Mouse (Mus musculus) thymus, postnatal 4 days (tissue): ENCODE data around the gene Aldoc.
A peak's percentile ranks its signal among the peaks of the same experiment; 100 is the strongest.

Experiments used
- DNase-seq: peaks from one replicate; pipeline ENCODE4 v3.0.0; 2021

Aldoc gene

GRCm38 (mm10) chr11:78322860-78323259, at the start of gene Aldoc:
Gene Aldoc (plus strand): TSS chr11:78322968.
- DNase-seq: peak; percentile 75

GRCm38 (mm10) chr11:78275596-78275995, 47.2 kb upstream of the Aldoc start:
- DNase-seq: no peak

GRCm38 (mm10) chr11:78276169-78276568, 46.6 kb upstream of the Aldoc start:
- peak; percentile 59 for DNase-seq

- DNase-seq: no peak
Measured at GRCm38 (mm10) chr11:78278853-78279252, 43.9 kb upstream of the Aldoc start.

DNA sequence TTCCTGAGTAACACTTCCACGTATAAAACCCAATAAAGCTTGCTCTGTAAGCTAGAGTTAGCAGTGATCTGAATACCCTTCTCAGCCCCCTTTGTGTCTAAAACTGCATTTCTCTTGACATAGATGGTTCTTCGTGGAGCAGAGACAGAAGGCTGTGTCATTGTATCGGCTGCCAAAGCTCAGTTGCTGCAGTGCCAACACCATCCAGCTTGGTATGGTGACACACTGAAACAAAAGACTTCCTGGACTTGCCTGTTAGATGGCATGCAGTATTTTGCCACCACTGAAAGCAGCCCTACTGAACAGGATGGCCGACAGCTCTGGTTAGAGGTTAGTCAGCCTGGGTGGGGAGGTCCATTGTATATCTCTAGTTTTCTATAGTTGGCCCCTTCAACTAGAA, 43.2 kb upstream of the Aldoc start:
- DNase-seq: no peak

DNA sequence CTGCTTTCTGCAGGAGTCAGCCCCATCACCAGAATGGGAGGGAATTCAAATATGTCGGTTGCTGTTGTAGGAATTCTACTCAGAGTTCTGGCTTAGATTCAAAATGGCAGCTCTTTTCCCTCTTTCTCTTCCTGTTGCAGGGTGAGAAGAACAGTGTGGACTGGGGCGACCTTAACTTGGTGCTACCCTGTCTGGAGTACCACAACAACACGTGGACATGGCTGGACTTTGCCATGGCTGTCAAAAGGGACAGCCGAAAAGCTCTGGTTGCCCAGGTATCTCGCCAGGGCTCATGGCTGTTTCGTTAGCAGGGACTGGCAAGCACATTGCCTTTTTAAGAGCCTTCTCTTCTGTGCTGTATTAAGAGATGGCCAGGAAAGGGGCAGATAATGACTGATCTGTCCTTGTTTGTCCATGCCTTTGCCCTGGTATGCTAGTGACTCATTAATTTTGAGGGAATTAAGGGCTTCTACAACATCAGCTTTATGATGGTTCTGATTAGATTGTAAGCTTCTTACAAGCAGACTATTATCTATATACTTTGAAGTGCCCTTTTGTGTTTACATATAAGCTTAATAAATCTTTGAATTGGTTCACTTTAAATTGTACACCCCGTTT, 33.5 kb upstream of the Aldoc start:
- no peak for DNase-seq

DNA sequence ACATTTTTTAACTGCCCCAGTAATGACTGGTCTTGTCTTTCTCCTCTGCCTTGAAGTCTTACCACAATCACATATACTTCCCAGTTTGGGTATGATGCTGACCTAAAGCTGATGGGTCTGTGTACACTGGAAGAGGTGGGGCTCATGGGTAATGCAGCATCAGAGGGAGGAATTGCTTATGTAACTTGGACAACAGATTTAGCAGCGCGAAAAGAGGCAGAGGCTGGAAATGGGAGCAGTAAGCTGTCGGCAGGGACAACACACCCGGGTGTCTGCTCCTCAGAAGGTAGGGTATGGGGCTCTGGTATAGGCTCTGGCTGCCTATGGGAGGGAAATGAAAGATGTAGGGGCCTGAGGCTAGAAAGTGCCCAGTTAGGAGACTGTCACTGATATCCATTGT, 32.1 kb upstream of the Aldoc start, which contains the start of gene BC030499:
Gene BC030499, plus strand, starts transcription at position 188 of the 400 bp plus-strand sequence.
- DNase-seq: no peak

- no peak for DNase-seq
Measured at GRCm38 (mm10) chr11:78294585-78294984, 28.2 kb upstream of the Aldoc start.

- DNase-seq: no peak
Measured at GRCm38 (mm10) chr11:78300917-78301316, 21.9 kb upstream of the Aldoc start.

DNA sequence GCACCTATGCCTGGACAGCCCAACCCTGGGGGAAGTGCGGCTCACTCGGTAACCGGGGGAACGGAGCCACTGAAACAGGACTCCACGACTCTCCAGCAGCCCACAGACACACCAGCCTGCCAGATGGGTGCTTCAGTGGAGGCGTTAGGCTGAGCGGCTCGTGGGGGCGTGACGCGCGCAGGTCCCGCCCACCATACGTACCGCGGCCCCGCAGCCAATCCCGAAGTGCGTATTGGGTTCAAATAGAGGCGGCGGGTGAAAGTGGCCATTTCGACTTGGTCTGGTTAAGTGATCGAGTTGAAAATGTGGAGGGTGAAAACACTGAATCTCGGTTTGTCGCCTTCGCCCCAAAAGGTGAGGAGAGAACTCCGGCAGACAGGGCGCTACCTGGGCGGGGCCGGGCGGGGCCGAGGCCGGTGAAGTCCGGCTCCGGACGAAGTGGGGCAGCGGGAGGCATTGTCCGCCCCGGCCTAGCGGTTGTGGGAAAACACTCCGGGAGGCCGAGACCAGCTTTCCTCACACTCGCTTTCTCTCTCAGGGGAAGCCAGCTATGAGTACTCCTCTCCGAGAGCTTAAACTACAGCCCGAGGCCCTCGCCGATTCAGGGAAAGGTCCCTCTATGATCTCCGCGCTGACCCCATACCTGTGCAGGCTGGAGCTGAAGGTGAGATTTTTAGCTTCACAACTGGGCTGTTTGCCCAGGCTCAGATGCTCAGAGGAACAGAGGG, 21.2 kb upstream of the Aldoc start, which contains the start of gene Spag5:
Gene Spag5, plus strand, starts transcription at position 173 of the 728 bp plus-strand sequence.
- peak; percentile 93 for DNase-seq

DNA sequence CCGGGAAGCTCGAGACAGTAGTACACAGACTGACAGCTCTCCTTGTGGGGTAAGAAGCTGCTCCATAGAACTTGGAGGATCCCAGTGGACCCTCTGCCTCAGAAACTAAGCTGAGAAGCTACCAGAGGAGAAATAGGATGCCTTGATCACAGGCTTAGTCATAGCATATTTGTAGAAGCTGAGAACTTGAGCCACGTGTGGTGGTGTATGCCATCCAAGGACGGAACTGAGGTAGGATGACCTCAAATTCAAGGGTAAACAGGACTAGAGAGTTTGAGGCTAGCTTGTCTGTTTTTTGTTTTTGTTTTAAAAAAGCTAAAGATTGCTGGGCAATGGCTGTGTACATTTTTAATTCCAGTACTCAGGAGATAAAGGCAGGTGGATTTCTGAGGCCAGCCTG, 17.5 kb upstream of the Aldoc start:
- DNase-seq: no peak

GRCm38 (mm10) chr11:78310861-78311511, 11.8 kb upstream of the Aldoc start:
- DNase-seq: no peak

GRCm38 (mm10) chr11:78313662-78314061, 9.1 kb upstream of the Aldoc start:
- no peak for DNase-seq

DNA sequence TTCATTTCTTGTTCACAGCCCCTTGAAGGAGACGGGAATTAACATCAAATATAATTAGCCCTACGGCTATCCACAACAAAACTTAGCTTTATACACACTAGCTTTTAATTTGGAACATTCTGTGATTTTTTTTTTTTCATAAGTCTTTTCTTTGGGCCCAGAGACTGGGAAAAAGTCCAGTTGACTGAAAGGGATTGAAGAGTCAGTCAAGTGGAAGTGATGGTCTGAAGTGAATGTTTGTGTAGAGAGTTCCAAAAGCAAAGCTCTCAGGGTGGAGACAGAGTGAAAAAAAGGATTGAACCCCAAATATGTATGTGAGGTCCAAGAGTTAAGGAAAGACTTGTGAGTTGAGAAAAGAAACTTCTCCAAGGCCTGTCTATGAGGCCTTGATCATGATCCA, 4.4 kb upstream of the Aldoc start:
- no peak for DNase-seq

DNA sequence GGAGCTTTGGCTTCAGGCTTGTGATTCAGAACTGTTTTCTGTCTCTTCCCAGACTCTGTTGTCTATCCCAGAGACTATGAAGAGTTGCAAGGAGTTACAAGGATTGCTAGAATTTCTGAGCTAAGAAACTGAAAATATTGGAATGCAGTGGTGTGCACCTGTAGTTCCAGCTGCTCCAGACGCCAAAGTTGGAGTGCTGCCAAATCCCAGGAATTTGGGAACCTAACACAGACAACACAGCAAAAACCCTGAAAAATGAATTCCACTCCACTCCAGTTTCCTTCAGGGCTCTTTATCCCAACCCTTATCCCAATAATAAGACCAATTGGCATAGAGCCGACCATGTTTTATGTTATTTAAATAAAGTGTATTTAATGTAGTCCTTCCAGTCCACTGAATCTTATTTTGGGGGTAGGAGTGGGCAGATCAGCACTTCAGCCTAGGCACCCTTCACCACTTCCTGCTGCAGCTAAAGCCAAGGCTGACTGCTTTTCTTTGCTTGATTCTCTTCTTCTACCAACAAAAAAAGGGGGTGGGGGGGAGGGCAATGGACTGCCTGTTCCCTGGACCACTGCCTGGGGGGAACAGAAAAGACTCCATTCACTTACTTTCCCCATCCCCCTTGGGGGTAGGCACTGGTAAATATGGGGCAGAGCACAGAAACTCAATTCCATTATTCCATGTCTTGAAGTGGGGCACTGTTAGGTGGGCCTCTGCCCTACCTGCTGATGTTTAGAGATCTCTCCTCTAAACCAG, 514 bp upstream of the Aldoc start:
- DNase-seq: no peak

DNA sequence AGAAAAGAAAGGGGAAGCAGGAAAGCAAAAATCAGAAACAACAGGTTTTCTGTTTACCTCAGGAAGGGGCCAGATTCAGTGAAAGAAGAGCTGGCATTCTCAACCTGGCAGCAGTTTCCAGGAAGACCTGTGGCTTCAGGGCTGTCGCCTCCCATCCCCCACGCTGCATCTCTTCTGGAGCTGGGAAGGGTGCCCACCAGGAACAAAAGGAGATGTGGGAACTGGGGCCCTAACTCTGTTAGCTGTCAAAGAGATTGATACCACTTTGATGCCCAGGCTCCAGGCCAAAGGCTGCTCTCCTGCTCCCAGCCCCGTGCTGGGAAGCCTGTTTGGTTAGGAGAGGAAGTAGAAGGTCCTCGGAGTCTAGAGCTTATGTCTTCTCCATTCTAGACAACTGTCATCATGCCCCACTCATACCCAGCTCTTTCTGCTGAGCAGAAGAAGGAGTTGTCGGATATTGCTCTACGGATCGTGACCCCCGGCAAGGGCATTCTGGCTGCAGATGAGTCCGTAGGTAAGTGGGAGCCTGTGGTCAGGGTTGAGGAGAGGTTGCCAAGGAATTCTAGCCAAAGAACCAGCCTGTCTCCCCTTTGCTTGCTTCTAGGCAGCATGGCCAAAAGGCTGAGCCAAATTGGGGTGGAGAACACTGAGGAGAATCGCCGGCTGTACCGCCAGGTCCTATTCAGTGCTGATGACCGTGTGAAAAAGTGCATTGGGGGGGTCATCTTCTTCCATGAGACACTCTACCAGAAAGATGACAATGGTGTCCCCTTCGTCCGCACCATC, 1.4 kb downstream of the Aldoc start:
- no peak for DNase-seq

DNA sequence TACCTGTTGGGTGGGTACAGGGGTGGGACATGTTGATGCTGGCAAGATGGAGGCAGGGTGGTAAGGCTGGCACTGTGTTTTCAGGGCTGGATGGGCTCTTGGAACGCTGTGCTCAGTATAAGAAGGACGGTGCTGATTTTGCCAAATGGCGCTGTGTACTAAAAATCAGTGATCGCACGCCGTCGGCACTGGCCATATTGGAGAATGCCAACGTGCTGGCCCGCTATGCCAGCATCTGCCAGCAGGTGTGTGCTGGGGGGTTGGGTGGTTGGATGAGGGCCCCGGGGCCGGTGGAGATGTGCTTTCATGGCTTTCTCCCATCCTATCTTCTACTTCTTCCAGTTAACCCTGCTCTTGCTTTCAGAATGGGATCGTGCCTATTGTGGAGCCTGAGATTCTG, 2.2 kb downstream of the Aldoc start:
- DNase-seq: peak; percentile 31

GRCm38 (mm10) chr11:78327215-78327614, 4.4 kb downstream of the Aldoc start:
- DNase-seq: no peak

DNA sequence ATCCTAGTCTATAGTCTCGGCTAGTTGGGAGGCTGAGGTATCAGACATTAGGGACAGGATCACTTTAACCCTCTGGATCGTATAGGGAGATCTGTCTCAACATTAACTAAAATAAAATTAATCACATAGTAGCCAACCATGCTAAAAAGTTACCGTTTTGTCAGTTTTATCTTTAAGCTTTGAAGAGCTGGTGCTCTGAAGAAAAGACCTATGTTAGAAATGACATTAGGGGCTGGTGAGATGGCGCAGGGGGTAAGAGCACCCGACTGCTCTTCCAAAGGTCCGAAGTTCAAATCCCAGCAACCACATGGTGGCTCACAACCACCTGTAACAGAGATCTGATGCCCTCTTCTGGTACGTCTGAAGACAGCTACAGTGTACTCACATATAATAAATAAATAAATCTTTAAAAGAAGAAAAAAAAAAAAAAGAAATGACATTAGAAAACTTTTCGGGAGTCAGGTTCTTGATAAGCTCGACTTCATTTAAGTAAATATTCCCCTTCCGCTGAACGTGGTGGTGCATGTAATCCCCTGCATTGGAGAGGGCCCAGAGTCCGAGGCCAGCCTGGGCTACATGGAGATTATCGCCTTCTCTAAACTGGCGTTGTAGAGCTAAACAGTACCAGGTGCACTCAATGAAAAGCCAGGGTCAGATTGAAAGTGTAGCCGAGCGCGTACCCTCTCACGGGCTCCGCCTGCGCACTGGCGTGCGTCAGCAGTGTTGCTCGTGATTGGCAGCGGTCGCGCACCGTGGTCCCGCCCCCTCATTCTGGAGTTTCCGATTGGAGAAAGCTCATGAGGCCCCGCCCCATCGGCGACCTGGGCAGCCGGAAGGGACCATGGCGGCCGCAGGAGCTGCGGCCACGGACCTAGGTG, 5.1 kb downstream of the Aldoc start, which contains the start of gene Pigs:
Gene Pigs, plus strand, starts transcription at position 782 of the 878 bp plus-strand sequence.
- DNase-seq: peak; percentile 97

GRCm38 (mm10) chr11:78328512-78329056, 5.8 kb downstream of the Aldoc start:
- no peak for DNase-seq

DNA sequence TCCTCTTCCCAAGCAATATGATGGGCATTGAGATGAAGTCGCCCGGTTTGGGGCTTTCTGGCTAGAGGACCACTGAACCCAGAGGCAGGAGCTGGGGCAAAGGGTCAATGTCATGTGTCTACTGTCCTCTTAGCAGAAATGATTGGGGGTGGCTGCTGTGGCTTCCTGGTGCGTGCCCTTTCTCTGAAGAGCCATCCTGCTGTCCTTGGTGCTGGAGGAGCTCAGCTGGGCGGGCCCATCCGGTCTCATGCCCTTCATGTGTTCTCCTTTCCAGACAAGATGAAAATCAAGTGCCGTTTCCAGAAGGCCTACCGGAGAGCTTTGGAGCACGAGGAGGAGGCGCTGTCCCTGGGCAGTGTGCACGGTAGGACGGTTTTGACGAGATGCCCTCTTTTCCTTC, 9.9 kb downstream of the Aldoc start:
- DNase-seq: no peak
